Mouse (Mus musculus): ENCODE data around the gene Gpr39. TPM values are rescaled to one million over a fixed set of nuclear protein-coding genes. Genes with fewer than 3 reads are reported as not detected.

The Gpr39 gene
- polyA plus RNA-seq, 1 experiment from 2014 or later = 0.22 TPM

DNA sequence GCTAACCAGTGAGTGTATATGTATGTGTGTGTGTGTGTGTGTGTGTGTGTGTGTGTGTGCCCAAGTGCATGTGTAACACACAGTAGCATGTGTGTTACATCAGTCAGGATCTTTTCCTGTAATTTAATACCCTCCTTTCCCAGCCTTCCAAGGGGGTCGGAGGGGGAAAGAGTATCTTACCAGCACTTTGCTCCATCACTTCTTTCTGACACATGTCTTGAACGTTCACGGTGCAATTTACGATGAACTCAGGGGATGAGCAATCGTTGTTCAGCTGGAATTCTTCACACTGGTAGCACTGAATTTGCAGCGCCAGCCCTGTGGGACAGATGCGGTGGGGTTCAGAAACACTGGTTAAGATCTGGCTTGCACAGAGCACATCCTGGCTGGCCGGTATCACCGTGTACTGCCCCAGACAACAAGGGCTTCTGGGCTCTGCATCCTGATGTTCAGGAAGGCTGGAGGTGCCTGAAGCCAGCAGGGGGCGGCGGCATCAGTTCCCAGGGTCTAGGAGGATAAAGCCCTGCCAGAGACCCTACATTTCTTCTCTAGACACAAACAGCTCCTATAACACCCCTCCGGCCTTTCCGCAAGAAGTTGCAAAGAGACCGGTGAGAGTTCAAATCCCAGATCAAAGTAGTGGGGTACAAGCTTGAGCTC is 233.5 kb downstream of the Gpr39 start:
- ATAC-seq (ENCODE audit: low FRiP score) (peak; percentile 43), DNase-seq (ENCODE audit: low spot score) (peak; percentile 71)
- Histone ChIP-seq H3K27me3 (ENCODE audit: control insufficient read depth, insufficient read depth, low read length) (peaks cover 18% of the 10 kb centered on the region), H3K36me3 (ENCODE audit: control insufficient read depth, insufficient read depth, low read length) (no peaks in the 10 kb centered on the region), H3K4me2 (replicated peaks; ENCODE audit: low read depth, low read length) (peak overlapping the region; percentile 75), H3K4me1 (replicated peaks; ENCODE audit: control insufficient read depth, insufficient read depth, low read length) (peaks cover 12% of the 10 kb centered on the region), H3K9ac (ENCODE audit: low read depth, low read length) (no peak overlapping the region), H3K27ac (ENCODE audit: low read depth, low read length) (no peak overlapping the region), H3K9me3 (ENCODE audit: control insufficient read depth, low read length) (no peaks in the 10 kb centered on the region), H3K4me3 (ENCODE audit: low read depth, low read length) (peak overlapping the region; percentile 47; the same call in 1 of the 2 replicates)
- 19% methylated on average over 14 of the region's 14 CpGs for WGBS

DNA sequence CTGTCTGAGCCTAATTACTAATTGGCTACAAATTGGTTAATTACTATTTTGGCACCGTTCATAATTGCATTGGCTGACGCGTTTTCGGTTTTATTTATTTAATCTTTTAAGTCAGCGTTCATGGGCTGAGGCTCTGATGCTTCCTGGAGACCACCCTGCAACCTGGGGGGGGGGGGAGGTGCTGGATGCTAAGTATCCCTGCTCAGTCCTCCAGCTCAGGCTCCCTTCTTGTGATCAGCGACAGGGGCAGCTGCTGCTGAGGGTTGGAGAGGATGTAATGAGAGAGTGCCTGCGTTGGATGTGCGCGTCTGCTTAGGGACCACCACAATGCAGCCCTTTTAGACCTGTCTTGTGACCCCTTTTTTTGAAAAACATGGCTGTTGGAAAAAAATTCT is 234.1 kb downstream of the Gpr39 start:
- Histone ChIP-seq H3K4me1 (replicated peaks; ENCODE audit: control insufficient read depth, insufficient read depth, low read length) (peaks cover 12% of the 10 kb centered on the region), H3K36me3 (ENCODE audit: control insufficient read depth, insufficient read depth, low read length) (no peaks in the 10 kb centered on the region), H3K9me3 (ENCODE audit: control insufficient read depth, low read length) (no peaks in the 10 kb centered on the region), H3K27me3 (ENCODE audit: control insufficient read depth, insufficient read depth, low read length) (peaks cover 18% of the 10 kb centered on the region), H3K4me3 (ENCODE audit: low read depth, low read length) (peak overlapping the region; percentile 47), H3K9ac (ENCODE audit: low read depth, low read length) (peak overlapping the region; percentile 44; the same call in 1 of the 2 replicates), H3K27ac (ENCODE audit: low read depth, low read length) (no peak overlapping the region), H3K4me2 (replicated peaks; ENCODE audit: low read depth, low read length) (peak overlapping the region; percentile 75)
- ATAC-seq (ENCODE audit: low FRiP score) (peak; percentile 74), DNase-seq (ENCODE audit: low spot score) (no peak)
- 4% methylated on average over 9 of the region's 9 CpGs for WGBS

DNA sequence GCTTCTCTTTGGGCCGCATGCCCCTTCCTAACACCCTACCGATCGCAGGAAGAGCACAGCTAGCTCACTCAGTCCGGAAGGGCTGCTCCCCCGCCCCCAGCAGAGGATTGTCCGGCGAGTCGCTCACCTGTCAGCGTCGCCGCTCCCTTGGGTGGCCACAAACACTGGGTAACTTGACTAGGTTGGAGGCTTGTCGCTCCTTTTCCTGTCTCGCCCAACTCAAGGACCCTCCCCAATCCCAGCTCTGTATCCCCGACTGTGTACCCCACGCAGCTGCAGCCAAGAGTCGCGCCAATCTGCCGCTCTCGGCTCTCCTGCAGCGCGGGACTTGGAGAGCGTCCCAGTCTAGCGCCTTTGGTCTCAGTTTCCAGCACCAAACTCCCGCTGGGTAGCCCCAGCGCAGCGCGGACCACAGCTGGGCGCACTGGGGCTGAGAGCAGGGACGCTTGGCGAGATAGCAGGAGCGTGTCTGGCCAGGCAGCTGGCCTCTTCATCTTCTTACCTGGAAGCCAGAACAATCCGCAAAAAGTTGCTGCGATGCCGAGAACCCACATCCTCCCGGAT is 234.6 kb downstream of the Gpr39 start:
- Histone ChIP-seq H3K9me3 (ENCODE audit: control insufficient read depth, low read length) (no peaks in the 10 kb centered on the region), H3K4me3 (ENCODE audit: low read depth, low read length) (peak overlapping the region; percentile 47), H3K9ac (ENCODE audit: low read depth, low read length) (peak overlapping the region; percentile 44; the same call in 1 of the 2 replicates), H3K4me1 (replicated peaks; ENCODE audit: control insufficient read depth, insufficient read depth, low read length) (peaks cover 12% of the 10 kb centered on the region), H3K36me3 (ENCODE audit: control insufficient read depth, insufficient read depth, low read length) (no peaks in the 10 kb centered on the region), H3K27me3 (ENCODE audit: control insufficient read depth, insufficient read depth, low read length) (peaks cover 18% of the 10 kb centered on the region), H3K4me2 (replicated peaks; ENCODE audit: low read depth, low read length) (peak overlapping the region; percentile 75), H3K27ac (ENCODE audit: low read depth, low read length) (no peak overlapping the region)
- peak; percentile 67 for ATAC-seq (ENCODE audit: low FRiP score)
- WGBS = under 1% methylated on average over 35 of the region's 35 CpGs
- peak; percentile 60 for DNase-seq (ENCODE audit: low spot score)

DNA sequence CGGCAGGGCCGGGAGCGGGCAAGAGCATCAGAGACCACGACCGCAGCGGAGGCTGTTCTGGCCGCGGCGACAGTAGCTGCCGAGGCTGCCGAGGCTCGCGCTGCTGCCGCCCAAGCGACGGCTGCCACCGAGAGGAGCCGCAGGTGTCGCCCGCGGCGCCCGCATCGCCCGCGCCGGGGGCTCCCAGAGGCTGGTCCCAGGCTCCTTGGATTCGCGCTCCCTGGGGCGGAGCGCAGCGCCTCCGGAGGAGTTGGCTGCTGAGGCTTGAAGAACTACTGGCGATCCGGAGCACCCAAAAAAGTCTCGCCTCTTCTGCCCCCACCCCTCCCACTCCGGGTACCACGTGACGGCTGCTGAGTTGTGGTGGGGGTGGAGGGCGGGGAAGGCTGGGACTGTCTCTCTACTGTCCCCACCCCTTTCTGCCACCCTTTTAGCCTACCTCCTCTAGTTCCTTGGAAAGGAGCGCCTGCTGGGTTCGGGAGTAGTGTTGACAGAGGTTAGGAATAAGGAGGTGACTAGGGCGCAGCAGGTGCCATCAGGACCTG is 235.2 kb downstream of the Gpr39 start:
- peaks cover 18% of the 10 kb centered on the region for H3K27me3 ChIP-seq (ENCODE audit: control insufficient read depth, insufficient read depth, low read length)
- H3K9ac ChIP-seq (ENCODE audit: low read depth, low read length) = peak overlapping the region; percentile 44; the same call in 1 of the 2 replicates
- under 1% methylated on average over 43 of the region's 43 CpGs for WGBS
- DNase-seq (ENCODE audit: low spot score) (peak; percentile 63), ATAC-seq (ENCODE audit: low FRiP score) (peak; percentile 61)
- no peaks in the 10 kb centered on the region for H3K36me3 ChIP-seq (ENCODE audit: control insufficient read depth, insufficient read depth, low read length)
- H3K27ac ChIP-seq (ENCODE audit: low read depth, low read length) = no peak overlapping the region
- H3K4me1 ChIP-seq (replicated peaks; ENCODE audit: control insufficient read depth, insufficient read depth, low read length) = peaks cover 12% of the 10 kb centered on the region
- no peaks in the 10 kb centered on the region for H3K9me3 ChIP-seq (ENCODE audit: control insufficient read depth, low read length)
- H3K4me3 ChIP-seq (ENCODE audit: low read depth, low read length) = peak overlapping the region; percentile 47
- peak overlapping the region; percentile 75 for H3K4me2 ChIP-seq (replicated peaks; ENCODE audit: low read depth, low read length)

DNA sequence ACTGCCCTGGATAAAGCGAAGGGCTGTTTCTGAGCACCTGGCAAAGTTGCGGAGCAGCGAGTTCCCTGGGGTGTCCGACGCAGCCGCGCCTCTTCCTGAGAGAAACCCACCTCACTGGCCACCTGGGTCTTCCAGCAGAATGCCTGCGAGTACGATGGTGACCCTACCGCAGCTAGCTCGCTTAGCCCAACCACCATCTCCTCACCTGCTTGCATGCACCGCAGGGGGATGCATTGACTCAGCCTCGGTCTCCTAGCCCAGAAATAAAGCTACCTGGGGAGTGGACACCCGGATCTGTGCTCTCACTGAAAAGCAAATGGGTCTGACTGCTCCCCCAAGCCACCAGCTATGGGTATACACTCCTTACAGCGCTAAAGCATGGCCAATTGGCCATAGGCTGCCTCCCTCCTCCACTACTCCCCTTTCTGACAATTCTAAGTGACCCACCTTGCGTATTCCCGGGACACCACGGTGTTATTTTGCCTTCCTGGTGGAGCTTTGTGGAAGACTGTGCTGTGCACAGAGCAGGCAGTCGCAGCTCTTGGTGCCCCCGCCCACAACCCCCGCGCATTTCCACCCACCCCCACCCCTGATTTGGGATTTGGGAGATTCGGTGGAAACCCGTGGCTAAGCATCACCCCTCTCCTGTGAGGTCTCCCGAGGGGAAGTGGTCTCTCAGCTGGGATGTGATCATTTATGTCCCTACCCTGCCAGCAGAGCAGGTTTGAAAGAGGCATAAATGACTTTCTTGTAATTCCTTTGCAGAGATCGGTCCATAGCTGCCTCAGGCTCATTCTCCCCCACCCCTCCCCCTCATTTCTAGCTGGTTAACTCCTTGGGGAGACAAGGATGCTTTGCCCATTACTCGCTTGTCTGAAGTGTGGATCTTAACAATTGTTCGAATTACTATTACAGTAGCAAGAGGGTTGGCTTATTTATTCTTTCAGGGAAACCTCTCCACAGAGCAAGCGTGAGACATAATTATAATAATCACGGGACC is 236.1 kb downstream of the Gpr39 start, which contains the start of gene Lypd1:
TSS of gene Lypd1 (minus strand) at position 501 of the 1,000 bp plus-strand sequence.
- H3K36me3 ChIP-seq (ENCODE audit: control insufficient read depth, insufficient read depth, low read length) = no peaks in the 10 kb centered on the region
- H3K4me1 ChIP-seq (replicated peaks; ENCODE audit: control insufficient read depth, insufficient read depth, low read length) = peaks cover 12% of the 10 kb centered on the region
- H3K4me2 ChIP-seq (replicated peaks; ENCODE audit: low read depth, low read length) = peak within 1 kb of the TSS; percentile 75
- peaks cover 18% of the 10 kb centered on the region for H3K27me3 ChIP-seq (ENCODE audit: control insufficient read depth, insufficient read depth, low read length)
- H3K9me3 ChIP-seq (ENCODE audit: control insufficient read depth, low read length) = no peaks in the 10 kb centered on the region
- peak within 1 kb of the TSS; percentile 42; the same call in 1 of the 2 replicates for H3K9ac ChIP-seq (ENCODE audit: low read depth, low read length)
- 4% methylated on average over 30 of the region's 30 CpGs for WGBS
- ATAC-seq (ENCODE audit: low FRiP score) (0 out of 2 replicates have a peak, but pooled peaks have one; percentile 14), DNase-seq (ENCODE audit: low spot score) (peak; percentile 40)
- H3K27ac ChIP-seq (ENCODE audit: low read depth, low read length) = no peak within 1 kb of the TSS
- H3K4me3 ChIP-seq (ENCODE audit: low read depth, low read length) = peak within 1 kb of the TSS; percentile 47

DNA sequence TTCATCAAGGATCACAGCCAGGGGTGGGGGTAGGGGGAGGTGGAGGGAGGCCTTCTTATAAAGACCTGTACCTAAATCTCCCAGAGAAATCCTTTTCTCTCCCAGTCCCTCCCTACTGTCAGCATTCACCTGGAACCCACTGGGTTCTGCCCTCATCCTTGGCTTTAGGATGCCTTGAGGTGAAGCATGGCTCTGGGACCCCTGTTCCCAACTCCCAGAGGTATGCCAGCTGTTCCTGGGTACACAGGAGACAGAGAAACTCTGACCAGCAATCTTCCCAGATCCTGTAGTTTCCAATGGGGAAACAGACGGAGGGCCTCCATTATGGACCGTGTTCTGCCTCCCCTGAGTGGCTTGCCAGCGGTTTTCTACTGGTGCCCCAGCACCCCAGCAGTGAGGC is 243.9 kb downstream of the Gpr39 start:
- H3K4me2 ChIP-seq (replicated peaks; ENCODE audit: low read depth, low read length) = no peak overlapping the region
- H3K4me3 ChIP-seq (ENCODE audit: low read depth, low read length) = no peak overlapping the region
- H3K4me1 ChIP-seq (replicated peaks; ENCODE audit: control insufficient read depth, insufficient read depth, low read length) = no peaks in the 10 kb centered on the region
- H3K27me3 ChIP-seq (ENCODE audit: control insufficient read depth, insufficient read depth, low read length) = no peaks in the 10 kb centered on the region
- H3K36me3 ChIP-seq (ENCODE audit: control insufficient read depth, insufficient read depth, low read length) = no peaks in the 10 kb centered on the region
- H3K9me3 ChIP-seq (ENCODE audit: control insufficient read depth, low read length) = no peaks in the 10 kb centered on the region
- WGBS = 95% methylated on average over 3 of the region's 3 CpGs
- ATAC-seq (ENCODE audit: low FRiP score) (no peak), DNase-seq (ENCODE audit: low spot score) (no peak)
- H3K27ac ChIP-seq (ENCODE audit: low read depth, low read length) = no peak overlapping the region
- H3K9ac ChIP-seq (ENCODE audit: low read depth, low read length) = no peak overlapping the region

DNA sequence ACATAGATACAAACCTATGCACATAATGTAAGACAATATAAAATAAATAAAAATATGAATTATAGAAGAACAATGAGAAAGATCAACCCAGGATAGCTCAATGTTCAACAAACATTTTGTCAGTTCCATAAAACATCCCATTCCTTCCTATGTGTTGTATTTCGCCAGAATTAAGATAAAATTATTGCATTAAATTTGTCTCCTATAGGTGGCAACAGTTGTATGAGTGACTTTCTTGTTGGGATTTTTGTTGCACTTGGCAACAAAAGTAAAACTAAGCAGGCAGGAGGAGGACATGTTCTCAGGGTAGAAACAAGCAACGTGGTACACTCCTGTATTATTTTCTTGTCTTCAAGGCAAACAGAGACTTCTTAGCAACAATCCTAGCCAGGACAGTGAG is 246.3 kb downstream of the Gpr39 start:
- Histone ChIP-seq H3K4me1 (replicated peaks; ENCODE audit: control insufficient read depth, insufficient read depth, low read length) (no peaks in the 10 kb centered on the region), H3K9ac (ENCODE audit: low read depth, low read length) (no peak overlapping the region), H3K9me3 (ENCODE audit: control insufficient read depth, low read length) (no peaks in the 10 kb centered on the region), H3K27ac (ENCODE audit: low read depth, low read length) (no peak overlapping the region), H3K27me3 (ENCODE audit: control insufficient read depth, insufficient read depth, low read length) (no peaks in the 10 kb centered on the region), H3K4me2 (replicated peaks; ENCODE audit: low read depth, low read length) (no peak overlapping the region), H3K36me3 (ENCODE audit: control insufficient read depth, insufficient read depth, low read length) (no peaks in the 10 kb centered on the region), H3K4me3 (ENCODE audit: low read depth, low read length) (no peak overlapping the region)
- DNase-seq (ENCODE audit: low spot score) (no peak), ATAC-seq (ENCODE audit: low FRiP score) (no peak)
- 81% methylated on average over 2 of the region's 2 CpGs for WGBS

Data from hindbrain, embryonic 11.5 days (tissue).